Mouse (Mus musculus): ENCODE results near the gene Dnaic2.

Gene Dnaic2

DNA sequence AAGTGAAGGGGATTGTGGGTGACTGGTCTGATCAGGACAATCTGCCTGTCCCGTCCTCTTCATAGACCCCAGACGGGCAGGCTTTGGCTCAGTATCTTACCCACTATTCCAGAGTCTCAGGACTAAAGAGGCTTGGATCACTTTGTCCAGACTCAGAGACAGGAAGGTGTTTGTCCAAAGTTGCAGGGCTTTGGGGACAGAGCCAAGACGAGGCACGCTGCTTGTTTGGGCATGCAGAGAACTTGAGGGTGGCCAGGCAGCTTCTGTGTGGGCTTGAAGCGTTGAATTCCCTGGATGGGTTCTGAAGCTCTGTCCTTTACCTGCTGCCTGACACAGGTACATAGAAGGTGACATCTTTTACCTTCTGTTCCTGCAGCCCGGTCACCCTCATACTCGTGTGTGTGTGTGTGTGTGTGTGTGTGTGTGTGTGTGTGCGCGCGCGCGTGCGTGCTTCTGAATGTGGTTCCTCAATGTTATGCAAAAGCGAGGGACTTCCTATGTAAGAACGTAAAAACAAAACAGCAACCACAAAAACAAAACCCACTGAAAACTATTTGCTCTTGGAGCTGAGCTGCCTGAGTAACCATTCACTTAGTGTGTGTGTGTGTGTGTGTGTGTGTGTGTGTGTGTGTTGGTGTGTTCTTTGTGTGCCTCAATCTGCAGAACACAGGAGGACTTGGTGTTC is 24.8 kb upstream of the Dnaic2 start:
- no peak for DNase-seq (ENCODE audit: low spot score in 2 of 2)

DNA sequence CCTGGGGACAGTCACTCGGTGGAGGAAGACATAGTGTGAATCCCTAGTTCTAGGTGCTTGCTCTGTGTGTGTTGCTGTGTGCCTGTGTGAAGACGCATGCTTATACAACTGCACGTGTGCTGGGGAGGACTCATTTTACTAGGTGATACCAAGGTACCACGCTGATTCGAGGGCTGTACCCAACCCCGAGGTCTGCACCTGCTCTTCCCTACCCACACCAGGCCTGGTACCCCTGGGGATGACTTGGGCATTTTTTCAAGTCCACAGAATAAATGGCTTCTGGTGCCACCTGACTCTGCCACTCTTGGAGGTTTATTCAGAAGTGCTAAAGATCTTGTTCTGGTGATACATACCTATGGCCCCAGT is 24.2 kb upstream of the Dnaic2 start:
- no peak for DNase-seq (ENCODE audit: low spot score in 2 of 2)

DNA sequence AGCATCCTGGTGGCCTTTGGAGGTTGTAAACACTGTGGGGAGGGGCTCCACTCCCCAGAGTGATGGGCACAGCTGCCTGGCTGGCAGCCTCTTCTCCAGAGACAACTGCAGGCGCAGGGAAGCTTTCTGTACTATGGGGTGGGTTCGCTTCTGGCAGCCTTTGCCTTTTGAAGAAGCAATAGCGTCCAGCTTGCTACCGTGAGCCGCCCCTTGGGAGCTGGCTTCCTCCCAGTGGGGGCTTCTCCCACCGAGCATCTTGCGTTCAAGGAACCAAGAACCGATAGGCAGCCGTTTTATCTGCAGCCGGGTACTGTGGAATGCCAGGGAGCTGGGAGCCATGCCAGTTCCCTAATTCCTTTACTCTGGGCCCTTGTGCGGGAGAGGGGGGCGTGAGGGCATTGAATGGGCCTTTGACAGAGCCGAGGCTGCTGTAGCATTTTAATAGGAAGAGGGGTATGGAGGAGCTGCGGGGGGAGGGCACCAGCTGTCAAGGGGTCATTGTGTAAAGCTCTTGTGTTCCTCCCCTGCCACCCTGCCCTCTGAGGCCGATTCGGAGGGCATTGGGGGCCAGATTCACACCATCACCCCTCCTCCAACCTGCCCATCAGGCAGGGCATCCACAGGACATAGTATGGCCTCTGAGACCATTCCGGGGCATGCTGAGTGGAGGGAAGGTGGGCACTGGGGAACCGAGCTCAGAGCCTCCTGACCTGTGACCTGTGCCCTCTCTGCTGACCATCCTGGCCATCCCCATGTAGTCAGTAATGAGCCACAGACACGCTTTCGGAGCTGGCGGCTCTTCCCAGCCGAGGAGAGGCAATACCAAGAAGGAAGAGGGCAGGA is 22.9 kb upstream of the Dnaic2 start:
- peak; percentile 74 to 81 for DNase-seq (ENCODE audit: low spot score in 2 of 2)

DNA sequence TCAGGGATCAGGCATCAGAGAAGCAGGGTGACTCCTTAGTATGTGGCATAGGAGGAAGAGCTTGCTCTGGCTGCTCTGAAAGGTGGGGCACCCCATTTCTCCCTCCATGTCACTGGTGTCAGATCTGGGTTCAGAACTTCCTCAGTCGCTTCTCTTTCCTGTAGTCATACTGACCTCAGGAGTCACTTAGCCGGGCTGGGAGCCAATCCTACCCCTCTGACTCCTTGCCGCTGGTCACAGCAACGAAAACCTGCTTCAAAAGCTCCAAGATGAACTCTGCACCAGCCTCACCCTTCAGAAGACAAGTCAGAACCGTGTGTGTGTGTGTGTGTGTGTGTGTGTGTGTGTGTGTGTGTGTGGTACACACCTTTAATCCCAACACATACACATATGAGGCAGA is 20.9 kb upstream of the Dnaic2 start:
- no peak for DNase-seq (ENCODE audit: low spot score in 2 of 2)

DNA sequence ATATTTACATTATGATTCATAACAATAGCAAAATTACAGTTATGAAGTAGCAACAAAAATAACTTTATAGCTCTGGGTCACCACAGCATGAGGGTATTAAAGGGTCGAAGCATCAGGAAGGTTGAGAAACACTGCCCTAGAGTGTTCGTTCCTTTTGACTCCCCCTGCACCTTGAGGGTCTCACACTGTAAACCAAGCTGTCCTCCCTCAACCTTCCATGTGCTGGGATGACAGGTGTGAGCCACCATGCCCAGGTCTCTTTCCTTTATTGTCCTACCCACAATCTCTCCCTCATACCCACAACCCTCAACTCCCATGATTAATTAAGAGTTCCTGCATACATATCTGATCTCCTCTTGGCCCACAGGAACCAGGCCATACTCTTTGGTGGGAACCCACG is 15.8 kb upstream of the Dnaic2 start:
- DNase-seq (ENCODE audit: low spot score in 2 of 2) = no peak

DNA sequence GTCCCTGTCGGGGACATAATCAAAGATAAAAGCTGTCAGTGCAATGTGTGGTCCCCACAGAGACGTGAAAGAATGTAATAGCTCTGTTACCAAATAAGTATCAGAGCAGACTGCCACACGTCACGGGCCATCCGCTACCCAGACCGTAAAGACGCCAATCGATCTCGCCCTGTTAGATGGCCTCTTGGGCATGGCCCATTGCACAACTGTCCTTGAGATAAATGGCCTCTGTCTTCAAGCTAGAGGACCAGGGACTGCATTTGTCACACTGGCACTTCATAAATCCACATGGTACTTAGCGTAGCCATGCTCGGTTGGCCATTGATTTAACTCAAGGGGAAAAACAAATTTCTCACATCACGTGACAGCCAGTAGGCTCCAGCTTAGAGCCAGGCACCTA is 15.3 kb upstream of the Dnaic2 start:
- no peak for DNase-seq (ENCODE audit: low spot score in 2 of 2)

DNA sequence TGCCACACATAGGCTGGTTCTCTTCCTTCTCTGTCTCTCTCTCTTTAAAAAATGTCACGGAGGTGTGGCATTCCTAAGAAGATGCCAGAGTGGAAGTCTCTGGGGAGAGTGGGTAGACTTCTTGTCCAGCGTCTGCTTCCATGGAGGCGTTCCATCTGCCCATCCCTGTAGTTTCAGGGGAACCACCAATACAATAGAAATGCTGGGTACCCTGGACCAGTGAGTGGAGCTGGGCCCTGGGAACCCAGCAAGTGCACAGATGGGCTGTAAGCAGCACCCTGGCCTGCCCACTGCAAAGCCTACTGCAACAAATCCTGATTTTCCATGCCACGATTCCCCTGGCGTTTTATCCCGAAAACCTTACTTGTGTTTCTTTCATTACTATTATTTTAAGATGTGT is 12.7 kb upstream of the Dnaic2 start:
- no peak for DNase-seq (ENCODE audit: low spot score in 2 of 2)

DNA sequence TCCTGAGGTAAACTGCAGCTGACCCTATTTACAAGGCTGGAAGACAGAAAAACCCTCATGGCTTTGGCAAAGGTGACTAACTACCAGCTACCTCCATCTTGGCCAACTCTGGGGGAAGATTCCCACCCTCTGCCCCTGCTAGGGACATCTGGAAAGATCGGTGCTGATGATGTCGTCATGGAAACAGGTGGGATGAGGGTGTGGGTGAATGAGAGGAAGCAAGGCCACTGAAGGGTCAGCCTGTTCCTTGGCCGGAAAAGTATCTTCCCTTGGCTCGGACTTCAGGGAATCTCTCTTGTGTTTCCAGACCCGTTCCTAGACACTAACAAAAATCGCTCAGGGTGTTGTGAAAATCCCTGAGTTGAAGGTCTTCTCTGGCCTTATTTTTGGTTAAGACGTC is 11.7 kb upstream of the Dnaic2 start:
- no peak for DNase-seq (ENCODE audit: low spot score in 2 of 2)

DNA sequence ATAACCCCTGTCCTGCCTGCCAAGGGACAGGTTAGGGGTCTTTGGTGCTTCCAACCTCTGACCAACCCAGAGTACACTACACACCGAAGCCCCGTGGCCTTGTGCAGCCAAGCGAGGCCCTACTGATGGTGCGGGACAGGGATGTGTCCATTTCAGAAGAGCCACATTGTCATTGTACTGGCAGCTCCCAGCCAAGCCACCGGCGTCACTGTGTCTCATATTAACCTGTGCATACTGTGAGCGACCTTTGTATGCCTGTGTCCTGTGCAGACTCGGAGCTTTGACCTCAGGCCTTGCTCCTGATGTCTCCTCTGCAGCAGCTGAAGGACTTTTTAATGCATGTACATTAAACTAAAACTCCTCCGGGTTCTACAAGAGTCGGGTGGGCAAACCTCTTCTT is 6.7 kb upstream of the Dnaic2 start:
- no peak for DNase-seq (ENCODE audit: low spot score in 2 of 2)

DNA sequence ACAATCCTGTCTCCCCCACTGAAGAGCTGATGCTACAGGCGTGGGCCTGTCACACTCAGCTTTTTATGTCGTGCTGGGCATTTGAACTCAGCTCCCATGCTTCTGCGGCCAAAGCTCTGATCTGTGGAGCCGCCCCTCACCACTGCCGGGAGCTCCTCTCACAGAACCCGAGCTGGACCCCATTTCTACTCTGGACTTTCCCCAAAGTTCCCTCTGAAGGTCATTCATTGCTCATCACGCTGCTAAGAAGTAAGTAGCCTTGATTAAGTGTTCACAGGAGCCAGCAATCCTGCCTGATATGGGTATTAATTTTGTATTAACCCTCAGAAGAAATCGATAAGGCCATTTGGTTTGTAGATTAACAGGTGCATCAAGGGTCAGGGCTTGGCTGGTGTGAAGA is 4.8 kb upstream of the Dnaic2 start:
- no peak for DNase-seq (ENCODE audit: low spot score in 2 of 2)

DNA sequence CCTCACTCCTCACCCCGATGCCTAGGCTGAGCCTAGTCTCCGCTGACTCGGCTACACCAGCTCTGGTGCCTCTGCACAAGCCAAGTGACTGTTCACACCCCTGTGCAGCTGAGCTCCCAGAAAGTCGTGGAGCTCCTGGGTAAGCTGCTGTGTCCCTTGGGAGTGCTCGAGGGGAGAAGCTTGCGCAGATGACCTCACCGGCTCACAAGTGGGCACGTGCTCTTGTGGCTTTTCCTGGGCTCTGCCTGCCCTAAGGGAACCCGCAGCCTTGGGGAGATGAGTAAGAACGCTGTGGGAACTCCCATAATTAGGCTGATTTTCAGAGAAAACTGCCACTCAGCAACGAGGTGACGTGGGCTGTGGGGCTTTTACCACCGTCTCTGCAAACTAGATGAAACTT is 4.2 kb upstream of the Dnaic2 start:
- no peak for DNase-seq (ENCODE audit: low spot score in 2 of 2)

DNA sequence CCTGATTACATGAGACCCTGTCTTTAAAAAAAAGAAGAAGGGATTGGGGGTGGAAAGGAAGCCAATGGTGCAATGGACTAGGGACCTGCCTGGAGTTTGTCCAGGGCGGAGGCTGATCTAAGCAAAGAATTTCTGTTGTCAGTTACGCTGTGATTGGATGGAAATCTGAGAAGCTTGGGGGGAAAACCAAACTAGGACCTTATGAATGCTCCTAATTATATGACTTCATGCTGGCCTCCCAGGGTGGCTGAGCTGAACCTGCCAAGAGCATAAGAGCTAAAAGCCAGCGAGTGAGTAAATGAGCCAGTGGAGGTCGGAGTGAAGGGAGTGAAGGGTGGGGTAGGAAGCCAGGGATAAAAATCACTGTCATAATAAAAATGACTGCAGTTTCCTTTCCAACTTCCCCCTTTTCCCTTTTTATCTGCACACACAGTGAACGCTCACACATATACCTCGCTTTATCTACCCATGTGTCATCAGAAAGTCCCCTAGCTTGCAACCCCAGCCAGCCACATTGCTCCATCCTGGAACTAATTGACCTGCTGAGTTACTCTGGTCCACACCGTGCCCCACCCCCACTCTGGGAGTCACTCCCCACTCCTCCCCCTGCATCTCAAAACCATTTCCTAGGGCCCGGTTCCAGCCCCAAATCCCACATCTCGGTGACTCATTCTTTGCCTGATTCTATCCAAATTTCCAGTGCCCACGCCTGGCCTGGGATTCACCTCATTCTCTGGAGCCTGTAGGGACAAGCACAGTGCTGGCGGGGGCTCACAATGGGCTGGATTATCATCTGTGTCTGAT is 2.2 kb upstream of the Dnaic2 start:
- no peak for DNase-seq (ENCODE audit: low spot score in 2 of 2)

DNA sequence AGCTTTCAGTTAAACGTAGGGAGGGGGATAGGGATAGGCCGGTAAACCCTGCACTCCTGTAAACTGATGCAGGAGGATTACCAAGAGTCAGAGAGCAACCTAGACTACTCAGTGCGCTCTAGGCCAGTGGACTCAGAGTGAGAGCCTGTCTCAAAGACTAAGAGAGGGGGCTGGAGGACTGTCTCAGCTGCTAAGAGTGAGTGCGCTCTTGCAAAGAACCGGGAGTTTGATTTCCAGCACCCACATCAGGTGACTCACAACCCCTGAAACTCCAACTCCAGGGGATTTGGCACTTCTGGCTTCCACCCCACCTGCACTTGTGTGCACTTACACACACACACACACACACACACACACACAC is 598 bp downstream of the Dnaic2 start:
- DNase-seq (ENCODE audit: low spot score in 2 of 2) = no peak

DNA sequence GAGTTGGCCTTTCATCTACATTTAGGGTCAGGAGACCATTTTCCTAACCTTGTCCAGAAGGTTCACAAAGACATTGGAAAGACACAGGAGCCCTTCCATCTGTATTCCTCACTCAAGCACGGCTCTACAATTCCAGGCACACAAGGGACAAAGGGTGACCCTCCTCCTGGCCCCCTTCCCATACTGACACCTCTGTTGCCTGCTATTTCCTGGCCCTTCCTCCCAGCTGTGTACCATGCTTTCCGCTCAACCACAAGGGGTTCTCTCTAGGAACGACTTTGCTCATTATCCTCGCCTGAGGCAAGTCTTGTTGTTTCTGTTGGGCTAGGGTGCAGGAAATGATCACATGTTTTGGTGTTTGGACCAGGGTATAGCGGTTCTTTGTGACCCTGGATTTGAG is 1.1 kb downstream of the Dnaic2 start:
- DNase-seq (ENCODE audit: low spot score in 2 of 2) = no peak

DNA sequence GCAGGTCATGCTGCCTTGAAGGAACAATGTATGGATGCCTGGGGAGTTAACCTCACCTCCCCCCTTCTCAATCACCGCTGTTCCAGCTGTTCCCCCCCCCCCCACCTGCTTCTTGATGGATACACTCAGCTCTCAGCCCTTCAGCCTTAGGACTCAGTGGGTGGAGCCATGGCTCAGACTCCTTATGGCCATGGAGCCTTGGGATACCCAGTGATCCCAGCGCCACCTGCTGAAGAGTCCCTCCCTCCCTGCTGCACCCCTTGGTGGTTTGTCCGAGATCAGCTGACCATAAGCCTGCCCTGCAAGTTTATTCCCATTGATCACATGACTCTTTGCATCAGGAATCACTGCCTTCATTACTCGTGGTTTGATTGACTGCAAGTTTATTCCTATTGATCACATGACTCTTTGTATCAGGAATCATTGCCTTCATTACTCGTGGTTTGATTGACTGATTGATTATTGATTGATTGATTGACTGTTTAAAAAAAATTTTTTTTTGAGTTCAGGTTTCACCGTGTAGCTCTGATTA is 2.7 kb downstream of the Dnaic2 start:
- DNase-seq (ENCODE audit: low spot score in 2 of 2) = no peak

DNA sequence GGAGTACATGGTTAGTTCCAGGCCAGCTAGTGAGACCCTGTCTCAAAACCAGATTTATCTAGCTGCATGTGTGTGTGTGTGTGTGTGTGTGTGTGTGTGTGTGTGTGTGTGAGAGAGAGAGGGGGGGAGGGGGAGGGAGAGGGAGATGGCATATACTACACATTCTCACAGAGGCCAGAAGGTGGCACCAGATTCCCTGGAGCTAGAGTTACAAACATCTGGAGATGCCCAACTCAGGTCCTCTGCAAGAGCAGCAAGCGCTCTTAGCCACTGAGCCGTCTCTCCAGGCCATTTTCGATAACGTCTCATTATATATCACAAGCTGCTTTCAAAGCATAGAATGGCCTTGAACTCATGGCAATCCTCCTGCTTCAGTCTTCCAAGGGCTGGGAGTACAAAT is 4.5 kb downstream of the Dnaic2 start:
- DNase-seq (ENCODE audit: low spot score in 2 of 2) = no peak

DNA sequence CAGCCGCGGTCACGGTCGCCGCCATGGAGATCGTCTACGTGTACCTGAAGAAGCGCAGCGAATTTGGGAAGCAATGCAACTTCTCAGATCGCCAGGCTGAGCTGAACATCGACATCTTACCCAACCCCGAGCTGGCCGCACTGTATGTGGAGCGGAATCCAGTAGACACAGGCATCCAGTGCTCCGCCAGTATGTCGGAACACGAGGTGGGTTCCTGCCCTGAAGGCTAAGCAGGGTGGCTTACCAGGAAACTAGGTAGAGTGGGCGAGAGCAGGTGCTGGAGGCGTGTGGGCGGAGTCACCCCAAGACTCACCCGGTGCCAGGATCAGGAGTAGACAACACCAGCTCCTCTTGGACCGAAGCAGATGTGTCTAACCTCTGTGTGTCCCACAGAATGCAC is 5.7 kb downstream of the Dnaic2 start:
- DNase-seq (ENCODE audit: low spot score in 2 of 2) = no peak

DNA sequence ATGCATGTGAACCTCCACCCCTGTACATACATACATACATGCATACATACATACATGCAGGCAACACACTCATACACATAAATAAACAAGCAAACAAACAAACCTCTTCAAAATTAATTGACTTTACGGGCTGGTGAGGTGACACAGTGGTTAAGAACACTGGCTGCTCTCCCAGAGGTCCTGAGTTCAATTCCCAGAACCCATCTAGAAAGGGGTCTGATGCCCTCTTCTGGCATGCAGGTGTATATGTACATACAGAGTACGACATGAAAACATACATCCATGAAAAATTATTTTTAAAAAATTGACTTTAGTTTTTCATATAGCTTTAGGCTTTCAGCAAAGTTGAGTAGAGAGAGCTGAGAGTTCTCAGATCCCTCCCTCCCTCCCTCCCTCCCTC is 8.9 kb downstream of the Dnaic2 start:
- no peak for DNase-seq (ENCODE audit: low spot score in 2 of 2)

DNA sequence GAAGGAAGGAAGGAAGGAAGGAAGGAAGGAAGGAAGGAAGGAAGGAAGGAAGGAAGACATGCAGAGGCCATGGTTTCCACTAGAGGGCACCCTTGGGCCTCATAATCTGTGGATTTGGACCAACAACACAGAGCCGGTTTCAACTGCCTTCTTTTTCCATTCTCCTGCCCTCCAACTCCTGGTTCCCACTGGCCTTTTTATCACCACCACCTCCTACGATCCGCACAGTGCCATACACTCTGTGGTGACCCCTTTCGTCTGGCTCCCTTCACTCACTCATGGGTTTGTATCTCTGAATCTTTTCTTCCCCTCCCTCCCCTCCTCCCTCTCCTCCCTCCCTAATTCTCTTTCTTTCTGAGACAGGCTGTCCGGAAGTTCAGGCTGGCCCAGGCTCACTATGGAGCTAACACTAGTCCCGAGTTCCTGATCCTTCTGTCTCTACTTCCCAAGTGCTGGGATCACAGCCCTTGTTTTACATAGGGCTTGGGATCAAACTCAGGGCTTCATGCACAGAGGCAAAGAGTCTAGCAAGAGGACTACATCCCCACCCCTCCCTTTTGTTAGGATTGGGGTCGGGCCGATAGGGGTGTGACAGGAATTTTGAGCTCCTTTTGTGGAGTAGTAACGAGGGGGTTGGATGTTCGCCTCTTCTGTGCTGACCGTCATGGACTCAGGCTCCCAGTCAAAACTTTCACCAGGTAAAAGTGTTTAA is 9.9 kb downstream of the Dnaic2 start:
- DNase-seq (ENCODE audit: low spot score in 2 of 2) = no peak

DNA sequence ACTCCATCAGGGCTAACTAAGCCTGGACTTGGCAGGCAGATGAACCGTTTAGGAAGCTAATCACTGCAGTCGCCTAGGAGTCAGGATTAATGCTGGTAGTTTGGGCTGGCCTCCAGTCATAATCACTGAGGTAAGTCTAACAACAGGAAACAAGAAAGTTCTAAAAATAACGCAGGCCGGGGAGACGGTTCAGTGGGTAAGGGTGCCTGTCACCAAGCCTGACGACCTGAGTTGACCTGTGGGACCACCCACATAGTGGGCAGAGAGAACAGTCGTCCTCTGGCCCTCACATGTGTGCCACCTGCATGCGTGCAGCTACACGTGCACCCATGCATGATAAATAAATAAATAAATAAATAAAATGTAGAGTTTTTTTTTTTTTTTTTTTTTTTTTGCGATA is 13.4 kb downstream of the Dnaic2 start:
- no peak for DNase-seq (ENCODE audit: low spot score in 2 of 2)

DNA sequence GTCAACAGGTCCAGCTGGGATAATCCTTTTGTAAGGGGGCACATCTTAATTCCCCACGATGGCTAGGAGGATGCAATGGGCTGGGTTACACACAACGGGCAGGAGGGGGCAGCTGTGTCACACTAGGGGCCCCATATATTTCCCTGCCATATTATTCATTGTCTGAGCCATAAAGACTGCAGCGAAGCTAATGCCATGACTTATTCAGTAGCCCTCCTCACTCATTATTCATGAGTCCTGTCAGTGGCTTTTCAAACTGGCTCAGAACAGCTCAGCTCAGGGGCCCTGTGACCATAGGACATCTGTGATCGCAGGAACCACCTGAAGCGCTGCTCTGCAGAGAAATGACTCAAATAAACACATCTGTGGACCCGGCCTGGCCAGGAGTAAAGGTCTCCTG is 14.2 kb downstream of the Dnaic2 start:
- no peak for DNase-seq (ENCODE audit: low spot score in 2 of 2)

DNA sequence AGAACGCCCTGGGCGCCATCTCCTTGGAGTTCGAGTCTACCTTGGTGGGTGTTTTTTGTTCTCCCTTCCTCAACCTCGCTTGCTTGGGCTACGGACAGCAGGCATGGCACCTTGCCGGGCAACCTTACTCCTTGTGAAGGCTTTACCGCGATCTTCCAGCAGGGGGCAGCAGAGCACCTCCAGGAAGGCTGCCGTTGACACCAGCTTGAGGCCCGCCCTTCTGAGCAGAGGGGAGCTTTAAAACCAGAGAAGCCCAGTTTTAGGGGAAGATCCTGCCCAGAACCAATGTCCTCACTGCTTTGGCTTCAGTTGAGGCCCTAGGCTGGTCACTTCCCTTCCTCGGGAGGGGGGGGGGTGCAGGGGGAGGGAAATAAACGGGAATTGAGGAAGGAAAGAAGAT is 17.9 kb downstream of the Dnaic2 start:
- DNase-seq (ENCODE audit: low spot score in 2 of 2) = peak; percentile 69 to 87

All from frontal cortex, postnatal 10 days (tissue).